Mouse (Mus musculus) bone marrow, adult 2 months (tissue): ENCODE measurements around the gene Iqgap3.

Source experiments
- CTCF ChIP-seq: fragments of 200-500 bp; IDR thresholded peaks from 2 replicates; pipeline ENCODE4 v1.5.1; 2011; ENCODE audit warnings: low read length, control low read depth; ENCODE audit not compliant: control insufficient read depth, insufficient read depth
- POLR2A ChIP-seq: fragments of 200-500 bp; IDR thresholded peaks from 2 replicates; pipeline ENCODE4 v1.6.1; 2011; ENCODE audit warnings: low read depth, mild to moderate bottlenecking, control low read depth, low read length, borderline replicate concordance; ENCODE audit not compliant: control insufficient read depth

GRCm38 (mm10) chr3:88073631-88074030, 8.1 kb upstream of the Iqgap3 start:
- TF ChIP-seq CTCF (no peak), POLR2A (no peak)
